Mouse (Mus musculus) urinary bladder, postnatal 36 days (tissue): ENCODE measurements around the gene Cd2ap.
A peak's percentile ranks its signal among the peaks of the same experiment; 100 is the strongest.
"Not testable (repeated sequence)": the region's sequence is repeated elsewhere in the genome, so short reads cannot be mapped to it uniquely, and the experiment has no call there.

Source experiments
- DNase-seq, 2 experiments: peaks; one replicate each; pipeline ENCODE4 v3.0.0; 2022; ENCODE audit warnings: low spot score in 2 of 2, mixed read lengths in 1 of 2

Gene Cd2ap

DNA sequence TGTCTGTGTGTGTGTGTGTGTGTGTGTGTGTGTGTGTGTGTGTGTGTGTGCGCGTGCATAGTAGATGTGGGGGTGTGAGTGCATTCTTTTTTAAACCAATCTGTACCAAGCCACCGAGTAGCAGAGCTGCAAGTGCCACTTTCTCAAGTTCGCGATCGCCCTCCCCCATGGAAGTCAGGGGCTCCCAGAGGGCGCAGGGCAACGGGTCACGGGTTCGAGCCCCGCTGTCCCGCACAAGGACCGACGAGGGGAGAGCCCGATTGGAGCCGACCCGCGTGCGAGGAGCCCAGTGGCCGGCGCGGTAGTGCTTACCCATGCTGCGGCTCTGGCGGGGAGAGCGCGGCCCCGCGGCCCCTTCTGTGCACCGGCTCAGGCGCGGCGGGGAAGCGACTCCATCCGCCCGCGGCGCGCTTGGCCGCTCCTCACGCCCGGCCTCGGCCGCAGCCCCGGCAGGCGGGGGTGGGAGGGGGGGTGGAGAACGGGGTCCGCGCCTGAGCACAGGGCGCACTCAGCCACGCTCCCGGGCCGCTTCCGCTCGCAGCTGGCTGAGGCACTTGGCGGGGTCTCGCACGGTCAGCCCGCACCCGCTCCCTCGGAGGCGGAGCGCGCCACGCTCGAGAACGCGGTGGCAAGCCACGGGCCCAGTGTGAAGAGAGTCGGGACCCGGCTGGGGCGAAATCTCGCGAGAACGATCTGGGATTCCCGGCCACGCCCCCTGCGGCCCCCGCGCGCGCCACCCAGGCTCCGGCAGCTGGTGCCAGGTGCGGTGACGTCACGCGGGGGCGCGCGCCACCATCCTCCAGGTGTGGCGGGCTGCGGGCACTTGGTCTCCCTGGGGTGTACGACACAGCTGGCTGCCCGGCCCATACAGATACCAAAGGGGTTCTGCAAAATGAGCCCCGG is at the start of gene Cd2ap:
Gene Cd2ap (minus strand): TSS at position 665 of the 903 bp plus-strand sequence.
- DNase-seq: peak; percentile 95 to 97

DNA sequence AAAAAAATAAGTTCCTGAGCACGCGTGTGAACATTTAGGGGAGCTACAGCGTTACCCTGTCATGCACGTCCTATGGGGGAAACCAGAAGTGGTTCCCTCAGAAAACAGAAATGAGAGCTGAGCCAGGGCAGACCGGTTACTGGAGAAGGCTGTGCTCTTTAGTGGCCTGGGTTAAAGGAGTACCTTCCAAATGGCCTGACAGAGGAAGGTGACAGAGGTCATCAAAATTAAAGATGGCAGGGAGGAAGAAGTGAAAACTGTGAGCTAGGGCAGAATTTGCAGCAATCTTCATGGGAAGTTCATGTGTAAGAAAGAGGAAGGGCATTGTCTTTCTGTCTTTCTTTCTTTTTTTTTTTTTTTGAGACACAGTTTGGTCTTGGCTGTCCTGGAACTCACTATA is 48.3 kb upstream of the Cd2ap start:
- DNase-seq: no peak

DNA sequence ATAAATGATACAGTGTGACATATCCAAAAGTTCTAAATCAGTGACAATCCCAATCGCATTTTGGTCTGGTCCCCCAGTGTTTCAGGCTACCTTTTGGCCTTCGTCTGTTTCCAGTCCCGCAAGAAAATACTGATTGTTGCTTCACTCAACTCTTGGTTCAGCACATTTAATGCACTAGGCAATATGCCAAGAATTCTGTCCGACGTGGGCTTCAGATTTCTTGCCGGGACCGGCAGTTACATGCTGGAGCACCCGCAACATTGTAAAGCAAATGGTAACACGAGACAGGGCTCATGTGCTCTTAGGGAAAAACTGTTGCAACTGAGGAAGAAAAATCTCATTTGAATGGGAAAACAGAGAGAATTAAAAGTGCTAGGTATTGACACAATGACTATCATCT is 42.3 kb upstream of the Cd2ap start:
- DNase-seq: no peak

DNA sequence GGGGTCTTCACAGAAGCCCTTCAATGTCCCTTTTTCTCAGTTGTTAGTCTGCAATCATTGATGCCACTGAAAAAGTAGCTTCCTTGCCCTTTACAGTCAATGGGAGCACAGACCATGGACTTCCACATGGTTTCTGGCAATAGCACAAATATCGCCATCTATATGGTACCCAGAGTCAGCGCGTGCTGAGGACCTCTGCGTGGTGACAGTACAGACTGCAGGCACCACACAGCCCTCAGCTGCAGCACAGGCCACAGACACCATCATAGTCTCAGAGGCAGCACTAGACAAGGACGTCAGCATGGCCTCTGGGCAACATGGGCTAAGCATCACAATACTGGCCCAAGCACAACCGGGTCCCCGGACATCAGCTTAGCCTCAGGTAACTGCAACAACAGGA is 38.3 kb upstream of the Cd2ap start:
- DNase-seq: no peak

DNA sequence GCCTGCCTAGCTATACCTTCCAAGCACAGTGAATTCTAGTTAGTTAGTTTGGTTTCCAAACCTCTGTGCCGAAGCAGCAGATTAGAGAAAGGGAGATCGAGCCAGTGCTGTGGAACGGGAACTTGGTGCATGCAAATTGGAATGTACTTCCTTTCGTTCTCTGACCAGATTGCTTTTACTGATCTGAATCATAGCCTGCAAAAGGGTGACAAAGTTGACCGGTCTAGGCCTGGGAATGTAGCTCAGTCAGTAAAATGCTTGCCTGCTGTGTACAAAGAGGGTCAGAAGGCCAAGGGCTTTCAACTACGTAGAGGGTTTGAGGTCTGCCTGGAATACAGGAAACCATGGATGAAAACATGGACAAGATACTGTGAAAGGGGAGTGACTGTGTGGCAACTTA is 35.7 kb upstream of the Cd2ap start:
- peak in 1 of 2 experiments; percentile 30 for DNase-seq

DNA sequence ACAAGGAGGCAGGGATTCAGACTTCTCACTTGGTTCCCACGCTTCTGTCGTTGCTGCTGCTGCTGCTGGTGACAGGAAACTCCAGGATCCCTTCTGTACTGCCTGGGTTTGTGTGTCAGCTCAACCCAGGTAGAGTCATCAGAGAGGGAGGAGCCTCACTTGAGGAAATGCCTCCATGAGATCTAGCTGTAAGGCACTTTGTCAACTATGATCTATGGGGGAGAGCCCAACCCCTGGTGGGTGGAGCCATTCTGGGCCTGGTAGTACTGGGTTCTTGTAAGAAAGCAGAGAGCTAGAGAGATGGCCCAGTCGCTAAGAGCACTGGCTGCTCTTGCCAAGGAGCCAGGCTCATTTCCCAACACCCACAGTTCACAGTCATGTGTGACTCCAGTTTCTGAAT is 34.0 kb upstream of the Cd2ap start:
- DNase-seq: peak in 1 of 2 experiments; percentile 47

DNA sequence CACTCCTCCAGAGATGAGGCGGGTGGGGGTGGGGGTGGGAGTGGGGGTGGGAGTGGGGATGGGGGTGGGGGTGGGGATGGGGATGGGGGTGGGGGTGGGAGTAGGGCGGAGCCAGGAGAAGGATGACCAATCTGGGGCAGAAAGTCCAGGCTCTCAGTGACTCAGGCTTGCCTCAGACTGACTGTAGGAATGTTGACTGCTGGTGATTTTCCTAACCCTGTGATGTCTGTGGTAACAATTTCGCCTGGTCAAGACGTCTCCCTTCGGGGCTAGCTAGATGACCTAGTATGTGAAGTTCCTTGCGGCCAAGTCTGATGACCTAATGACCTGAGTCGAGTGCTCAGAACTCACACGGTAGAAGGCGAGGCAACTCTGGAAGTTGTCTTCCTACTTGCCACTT is 32.9 kb upstream of the Cd2ap start:
- no peak for DNase-seq

DNA sequence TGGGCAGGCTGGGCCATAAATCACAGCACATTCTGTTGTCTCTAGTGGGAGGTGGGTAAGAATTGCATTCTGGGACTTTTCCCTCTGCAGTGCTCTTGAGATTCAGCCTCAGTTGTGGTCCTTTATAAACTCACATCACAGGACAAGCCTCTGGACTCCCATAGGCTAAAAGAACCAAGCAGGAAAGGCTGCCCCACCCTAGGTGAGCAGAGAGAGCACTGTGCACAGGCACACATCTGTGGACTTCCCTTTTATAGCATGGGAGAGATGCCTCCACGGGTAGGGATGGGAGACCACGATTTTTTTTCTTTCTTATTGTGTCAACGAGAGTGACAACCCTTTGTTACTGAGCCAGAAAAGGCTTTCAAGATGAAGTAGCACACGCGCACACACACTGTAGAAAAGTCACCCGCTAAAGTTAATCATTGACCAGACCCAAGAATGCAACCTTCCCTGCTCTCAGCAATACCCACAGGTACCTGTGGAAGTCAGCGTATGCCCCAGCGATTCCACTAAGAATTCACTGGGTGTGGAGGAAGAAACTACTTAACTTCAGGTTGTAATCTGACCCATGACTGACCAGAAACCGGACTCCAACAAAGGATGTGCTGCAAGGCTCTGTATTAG is 32.4 kb upstream of the Cd2ap start:
- DNase-seq: peak in 1 of 2 experiments; percentile 22

DNA sequence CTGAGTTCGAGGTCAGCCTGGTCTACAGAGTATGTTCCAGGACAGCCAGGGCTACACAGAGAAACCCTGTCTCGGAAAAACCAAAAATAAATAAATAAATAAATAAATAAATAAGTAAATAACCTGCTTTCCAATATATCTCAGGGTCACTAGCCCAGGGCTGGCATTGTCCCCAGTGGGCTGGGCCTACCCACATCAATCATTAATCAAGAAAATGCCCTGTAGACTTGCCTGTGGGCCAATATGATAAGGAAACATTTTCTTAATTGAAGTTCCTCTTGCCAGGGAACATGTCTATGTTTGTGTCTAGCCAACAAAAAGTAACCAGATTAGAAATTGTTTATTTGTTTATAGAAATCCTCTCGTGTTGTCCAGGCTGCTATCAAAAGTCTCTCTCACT is 31.7 kb upstream of the Cd2ap start:
- no peak for DNase-seq

DNA sequence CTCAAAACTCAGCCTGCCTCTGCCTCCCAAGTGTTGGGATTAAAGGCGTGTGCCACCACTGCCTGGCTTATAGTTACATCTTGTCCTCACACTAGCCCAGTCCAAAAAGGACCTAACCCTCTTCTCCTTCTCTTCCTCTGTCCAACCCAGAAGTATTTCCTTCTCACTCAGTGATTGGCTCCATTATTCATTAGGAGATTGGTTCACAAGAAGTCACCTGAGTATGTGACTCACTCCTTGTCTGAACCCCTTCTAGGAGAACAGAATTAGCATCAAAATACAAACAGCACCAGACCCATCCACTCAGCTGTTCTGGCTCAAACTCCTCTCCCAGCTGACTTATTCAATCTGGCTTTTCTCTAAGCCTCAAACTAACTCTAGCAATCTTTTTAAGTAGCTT is 30.0 kb upstream of the Cd2ap start:
- not testable (repeated sequence) for DNase-seq

DNA sequence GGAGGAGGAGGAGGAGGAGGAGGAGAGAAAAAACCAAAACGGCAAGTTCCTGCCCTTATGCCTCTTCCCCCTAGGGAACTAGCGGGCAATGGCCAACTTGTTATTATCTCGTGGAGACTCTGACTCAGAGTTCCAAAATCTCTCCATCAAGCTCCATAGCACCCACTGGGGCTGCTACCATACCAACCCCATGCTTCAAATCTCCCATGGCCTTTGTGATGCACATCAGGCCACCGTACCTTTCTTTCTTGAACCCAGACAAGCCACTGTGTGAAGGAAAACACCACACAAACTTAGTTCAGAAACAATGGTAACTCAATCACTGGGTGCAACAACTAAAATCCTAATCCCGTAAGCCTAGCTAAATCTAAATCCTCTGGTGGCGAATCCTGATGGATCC is 29.5 kb upstream of the Cd2ap start:
- no peak for DNase-seq

DNA sequence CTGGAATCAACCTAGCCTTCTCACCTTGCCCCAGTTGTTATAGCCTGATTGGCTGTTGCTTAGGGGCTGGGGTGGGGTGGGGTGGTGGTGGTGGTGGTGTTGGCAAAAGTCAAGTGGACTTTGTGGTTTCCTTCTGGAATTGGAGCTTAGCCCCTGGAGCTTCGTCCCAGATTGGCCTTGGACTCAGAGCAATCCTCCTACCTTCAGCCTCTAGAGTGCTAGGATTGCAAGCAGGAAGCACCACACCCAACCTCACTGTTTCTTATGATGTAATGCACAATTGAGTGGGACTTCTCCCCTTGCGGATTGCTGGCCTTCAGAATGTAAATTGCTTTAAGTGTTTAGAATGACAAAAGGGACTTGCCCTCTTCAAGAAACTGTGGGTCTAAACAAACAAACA is 24.3 kb upstream of the Cd2ap start:
- no peak for DNase-seq

DNA sequence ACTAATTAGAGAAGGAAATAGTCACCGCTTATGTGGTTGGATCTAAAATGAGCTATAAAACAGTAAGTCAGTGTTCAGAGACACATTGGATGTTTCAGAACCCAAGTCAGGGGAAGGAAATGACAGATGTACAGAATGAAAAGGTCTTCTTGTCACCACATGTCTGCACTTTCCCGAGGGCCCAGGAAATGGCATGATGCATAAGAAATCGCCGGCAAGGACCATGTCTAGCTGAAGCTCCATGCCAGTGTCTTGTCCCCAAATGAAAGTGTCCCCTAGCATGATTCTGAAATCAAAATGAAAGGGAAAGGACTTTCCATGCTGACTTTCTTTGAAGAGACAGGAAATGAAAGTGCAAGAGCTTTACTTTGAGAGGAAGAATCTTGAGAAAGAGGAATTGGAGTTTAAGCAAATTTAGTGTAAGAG is 10.8 kb upstream of the Cd2ap start:
- DNase-seq: no peak

DNA sequence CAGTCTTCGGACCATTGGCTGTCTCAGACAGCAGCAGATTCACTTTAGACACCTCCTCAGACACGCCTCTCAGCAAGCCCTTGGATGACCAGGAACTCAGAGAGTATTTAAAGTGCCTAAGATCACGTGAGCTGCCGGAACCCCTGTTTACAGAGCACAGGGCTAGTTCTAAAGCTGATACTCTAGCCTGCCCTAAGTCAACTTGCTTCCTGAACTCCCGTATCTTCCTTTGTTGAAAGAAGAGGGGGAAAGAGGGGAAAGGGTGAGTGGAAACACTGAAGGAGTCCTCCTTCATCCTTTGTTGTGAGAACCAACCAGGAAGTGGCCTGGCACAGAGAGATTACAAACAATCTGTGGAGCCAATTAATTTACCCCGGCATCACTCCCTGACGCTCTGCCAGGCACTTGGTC is 8.6 kb upstream of the Cd2ap start:
- DNase-seq: no peak

DNA sequence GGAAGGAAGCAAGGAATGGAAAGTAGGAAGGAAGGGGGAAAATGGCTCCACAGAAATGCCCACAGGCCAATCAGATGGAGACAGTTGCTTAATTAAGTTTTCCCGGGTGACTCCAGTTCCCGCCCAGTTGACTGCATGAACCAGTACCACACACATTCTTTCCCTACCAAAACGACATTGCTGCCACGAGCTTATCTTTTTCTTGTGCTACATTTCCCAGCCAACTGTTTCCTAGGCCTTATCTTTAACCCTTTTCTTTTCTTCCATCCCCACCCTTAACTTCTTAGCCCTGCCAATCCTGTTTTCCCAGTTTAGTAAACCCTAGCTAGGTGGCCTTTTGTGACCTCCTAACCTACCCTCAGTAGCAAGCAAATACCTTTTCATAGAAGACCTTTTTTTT is 7.9 kb upstream of the Cd2ap start:
- no peak for DNase-seq

DNA sequence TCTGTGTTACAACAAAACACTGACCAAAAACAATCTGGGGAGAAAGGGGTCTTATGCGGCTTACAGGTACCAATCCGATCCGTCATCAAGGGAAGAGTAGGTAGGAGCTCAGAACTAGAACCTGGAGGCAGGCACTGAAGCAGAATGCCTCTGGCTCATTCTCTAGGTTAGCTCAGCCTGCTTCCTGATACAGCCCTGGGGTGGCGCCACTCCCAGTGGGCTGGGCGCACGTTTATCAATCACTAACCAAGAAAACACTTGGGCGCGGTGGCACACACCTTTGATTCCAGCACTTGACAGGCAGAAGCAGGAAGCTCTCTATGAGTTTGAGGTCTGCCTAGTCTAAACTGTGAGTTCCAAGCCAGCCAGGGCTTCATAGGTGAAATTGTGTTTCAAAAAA is 7.3 kb upstream of the Cd2ap start:
- no peak for DNase-seq

DNA sequence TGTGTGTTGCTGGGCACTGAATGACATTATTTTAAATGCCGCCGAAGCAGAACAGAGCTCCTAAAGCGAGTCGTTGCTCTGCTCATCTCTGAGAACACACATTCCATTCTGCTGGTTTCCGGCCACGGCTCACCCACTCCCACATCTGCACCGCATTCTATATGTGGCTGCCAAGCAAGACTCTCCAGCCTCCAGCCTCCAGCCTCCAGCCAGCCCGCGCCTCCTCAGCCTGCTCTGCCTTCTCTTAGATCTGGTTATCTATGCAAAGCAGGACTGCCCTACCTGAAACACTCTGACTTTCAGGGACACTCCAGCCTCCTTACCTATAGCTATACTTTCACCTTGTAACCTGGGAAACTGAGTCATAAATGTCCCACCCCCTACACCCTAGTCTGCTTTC is 6.8 kb upstream of the Cd2ap start:
- DNase-seq: no peak

DNA sequence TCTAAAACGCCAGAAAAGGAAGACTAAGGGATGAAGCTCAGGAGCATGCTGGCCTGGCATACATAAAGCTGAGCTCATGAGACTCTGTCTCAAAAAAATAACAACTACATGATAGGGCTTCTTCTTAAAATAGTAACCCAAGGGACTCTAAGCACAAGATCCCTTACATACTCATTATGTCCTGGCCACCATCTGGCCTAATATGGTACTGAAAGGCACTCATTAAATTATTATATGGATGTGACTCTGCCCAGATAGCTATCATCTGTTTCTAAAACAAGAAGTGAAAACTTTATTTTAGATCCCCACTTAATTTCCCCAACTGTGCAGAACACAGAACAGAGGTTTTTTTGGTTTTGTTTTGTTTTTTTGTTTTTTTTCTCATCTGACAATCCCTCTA is 6.4 kb upstream of the Cd2ap start:
- DNase-seq: no peak

DNA sequence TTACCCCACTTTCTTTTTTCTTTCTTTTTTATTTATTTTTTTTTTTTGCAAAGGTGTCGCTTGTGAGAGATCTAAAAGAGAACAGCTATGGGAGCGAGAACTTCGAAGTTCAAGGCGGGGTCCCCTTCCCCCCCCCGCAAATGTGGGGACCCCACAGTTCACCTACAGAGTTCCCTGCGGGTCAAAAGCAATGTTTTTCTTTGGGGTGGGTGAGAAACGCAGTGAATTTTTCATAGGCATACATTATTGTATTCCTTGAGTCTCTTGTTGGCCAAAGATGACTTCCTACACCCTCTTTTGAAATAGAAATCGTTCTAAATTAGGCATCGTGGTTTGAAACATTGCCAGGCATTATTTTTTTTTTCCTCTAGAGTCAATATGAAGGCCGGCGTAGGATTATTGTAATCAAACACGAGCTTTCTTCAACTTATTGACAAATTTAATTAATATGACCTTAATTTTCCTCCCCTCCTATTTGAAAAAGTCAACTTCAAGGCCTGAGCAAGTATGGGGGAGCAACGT is 500 bp upstream of the Cd2ap start:
- no peak for DNase-seq

DNA sequence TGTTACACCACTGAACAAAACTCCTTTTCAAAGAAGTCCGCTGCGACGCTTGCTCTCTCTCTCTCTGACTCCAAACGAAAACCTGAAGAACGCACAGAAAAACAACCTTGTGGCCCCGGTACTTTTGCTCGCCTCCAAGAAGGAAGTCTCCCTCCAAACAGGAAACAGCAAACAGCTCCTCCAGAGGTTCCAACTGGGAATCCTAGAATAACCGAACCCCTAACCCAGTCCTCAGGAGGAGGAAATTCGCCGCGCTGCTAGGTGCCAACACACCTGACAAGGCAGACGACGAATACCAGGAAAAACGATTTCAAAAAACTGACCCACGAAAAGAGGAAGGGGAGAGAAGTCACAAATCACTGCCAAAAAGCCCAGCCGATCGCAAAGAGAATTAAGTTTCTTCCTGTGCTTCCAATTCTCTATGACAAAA is 879 bp downstream of the Cd2ap start:
- peak; percentile 11 to 23 for DNase-seq

DNA sequence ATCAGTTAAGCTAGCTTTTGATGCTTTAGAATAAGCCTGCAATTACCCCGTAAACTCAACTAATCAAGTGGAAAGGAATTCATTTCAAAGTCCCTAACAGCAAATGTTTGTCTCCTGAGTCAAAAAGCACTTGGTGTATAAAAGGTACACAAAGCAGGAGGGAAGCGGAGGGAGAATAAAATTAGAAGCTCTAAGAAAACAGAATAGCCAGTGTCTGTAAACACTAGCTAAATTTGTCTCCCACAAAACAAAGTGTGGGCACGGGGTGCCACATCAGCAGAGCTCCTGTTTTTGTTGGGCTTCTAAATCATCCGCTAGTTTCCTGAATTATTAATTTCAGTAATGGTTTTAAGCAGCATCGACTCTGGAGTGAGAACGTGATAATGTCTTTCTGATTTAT is 1.4 kb downstream of the Cd2ap start:
- DNase-seq: no peak

DNA sequence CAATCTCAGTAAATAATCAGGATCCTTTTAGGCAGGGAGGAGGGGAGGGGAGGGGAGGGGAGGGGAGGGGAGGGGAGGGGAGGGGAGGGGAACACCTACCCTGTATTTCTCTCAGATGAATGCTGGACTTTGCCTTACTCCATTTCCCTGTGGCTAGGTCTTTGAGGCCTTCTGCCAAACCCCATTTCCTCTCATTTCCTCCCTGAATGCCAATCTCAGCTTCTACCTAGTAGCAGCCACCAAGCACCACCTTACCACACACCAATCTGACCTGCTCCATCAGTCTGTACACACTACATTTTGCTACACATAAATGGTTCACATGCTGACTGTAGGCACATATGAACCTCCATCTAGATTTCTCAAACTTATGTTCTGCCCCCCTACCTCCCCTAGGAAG is 6.0 kb downstream of the Cd2ap start:
- no peak for DNase-seq

DNA sequence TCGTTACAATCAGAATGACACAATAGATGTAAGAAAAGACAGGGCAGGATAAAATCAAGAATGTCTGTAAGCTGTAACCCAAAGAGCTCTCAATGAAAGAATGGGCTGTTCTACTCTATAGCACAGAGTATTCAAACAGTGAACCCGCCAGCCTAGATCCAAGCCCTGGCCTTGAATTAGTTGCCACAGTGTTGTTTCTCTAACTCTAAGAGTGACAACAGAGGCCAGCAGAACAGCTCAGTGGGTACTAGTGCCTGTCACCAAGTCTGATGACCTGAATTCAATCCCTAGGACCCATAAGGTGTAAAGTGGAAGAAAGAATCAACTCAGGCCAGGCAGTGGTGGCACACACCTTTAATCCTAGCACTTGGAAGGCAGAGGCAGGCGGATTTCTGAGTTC is 13.3 kb downstream of the Cd2ap start:
- DNase-seq: no peak
